Mouse (Mus musculus) lung, adult 2 months (tissue): Measurements from ENCODE around the gene Acvrl1. TPM values are rescaled to one million over a fixed set of nuclear protein-coding genes. Genes with fewer than 3 reads are reported as not detected.

Experiments
- DNase-seq: peaks from one replicate; pipeline ENCODE4 v3.0.0; 2022
- H3K4me1 ChIP-seq: fragments of 200-500 bp; 2 replicates; pipeline ENCODE4 v1.6.1; 2011; ENCODE audit warnings: low read length; ENCODE audit not compliant: control insufficient read depth, insufficient read depth
- H3K4me3 ChIP-seq: fragments of 200-500 bp; replicated peaks from 2 replicates; pipeline ENCODE3; 2011; ENCODE audit warnings: low read depth, mild to moderate bottlenecking, control low read depth, low read length; ENCODE audit errors: extremely low read depth
- CTCF ChIP-seq: fragments of 200-500 bp; IDR thresholded peaks from 2 replicates; pipeline ENCODE4 v1.5.1; 2011; ENCODE audit warnings: mild to moderate bottlenecking, low read length, control low read depth; ENCODE audit not compliant: insufficient read depth
- POLR2A ChIP-seq: fragments of 200-500 bp; IDR thresholded peaks from 2 replicates; pipeline ENCODE4 v1.6.1; 2011; ENCODE audit warnings: low read depth, mild to moderate bottlenecking, control low read depth, low read length, borderline replicate concordance; ENCODE audit errors: extremely low read depth
- WGBS: fragments of 180-500 bp; shearing (Covaris S2); methylation state at CpG from one replicate; pipeline ENCODE4 v1.1.7; 2018; 5-methylcytosine and 5-hydroxymethylcytosine counted together
- polyA plus RNA-seq: library from polyadenylated mRNA; depleted of rRNA; stranded (reverse); fragments of >200 nt; gene quantifications from 2 replicates; pipeline ENCODE4 v1.2.3, GENCODE M21; 2012

Gene Acvrl1
- polyA plus RNA-seq, 1 experiment, result 695 TPM

DNA sequence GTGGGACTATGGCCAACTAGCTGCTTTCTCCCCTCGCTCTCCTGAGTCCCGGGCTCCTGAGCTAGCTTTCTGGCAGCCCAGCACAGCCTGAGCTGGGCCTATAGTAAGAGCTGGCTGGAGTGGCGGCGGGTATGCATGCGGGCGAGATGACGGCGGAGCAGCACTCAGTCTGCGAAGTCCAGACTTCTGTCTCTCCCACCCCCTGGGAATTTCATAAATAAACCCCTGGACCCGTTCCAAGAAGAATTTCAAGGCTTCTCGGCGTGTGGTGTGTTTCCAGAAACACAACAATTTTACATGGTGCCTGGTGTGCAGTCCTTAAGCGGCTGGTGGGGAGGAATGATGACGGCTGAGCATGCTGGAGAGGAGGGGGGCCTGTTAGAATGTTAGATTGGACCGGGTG, 34.7 kb downstream of the Acvrl1 start:
- H3K4me3 ChIP-seq, result no peak overlapping the region
- WGBS, result 35% methylated on average over 15 of the region's 15 CpGs
- peaks cover 6% of the 10 kb centered on the region; the same call in 1 of the 2 replicates for H3K4me1 ChIP-seq
- DNase-seq, result no peak
- TF ChIP-seq POLR2A (no peak), CTCF (no peak)

- TF ChIP-seq CTCF (no peak), POLR2A (no peak)
- WGBS, result 57% methylated on average over 5 of the region's 5 CpGs
- Histone ChIP-seq H3K4me1 (peaks cover 6% of the 10 kb centered on the region; the same call in 1 of the 2 replicates), H3K4me3 (no peak overlapping the region)
- no peak for DNase-seq
Observed at GRCm38 (mm10) chr15:101163854-101164253, 35.5 kb downstream of the Acvrl1 start.

DNA sequence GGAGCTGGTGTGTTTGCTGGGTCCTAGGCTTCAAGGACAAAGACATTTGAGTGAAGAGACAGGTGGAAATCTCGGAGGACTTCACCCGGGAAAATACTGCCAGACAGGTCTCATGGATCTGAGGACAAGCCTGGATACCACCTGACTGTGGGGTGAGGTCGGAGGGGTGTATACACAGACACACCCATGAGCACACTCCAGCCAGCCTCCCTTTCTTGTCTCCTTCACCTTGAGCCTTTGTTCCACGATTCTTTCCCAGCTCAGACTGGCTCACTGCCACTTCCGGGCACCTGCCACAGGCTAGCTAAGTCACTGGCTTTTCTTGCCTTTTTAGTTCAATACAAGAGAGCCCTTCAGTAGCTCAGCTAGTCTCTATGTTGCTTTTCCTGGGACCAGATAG, 36.0 kb downstream of the Acvrl1 start:
- Histone ChIP-seq H3K4me3 (no peak overlapping the region), H3K4me1 (peaks cover 6% of the 10 kb centered on the region; the same call in 1 of the 2 replicates)
- 69% methylated on average over 5 of the region's 5 CpGs for WGBS
- no peak for DNase-seq
- TF ChIP-seq POLR2A (no peak), CTCF (no peak)

DNA sequence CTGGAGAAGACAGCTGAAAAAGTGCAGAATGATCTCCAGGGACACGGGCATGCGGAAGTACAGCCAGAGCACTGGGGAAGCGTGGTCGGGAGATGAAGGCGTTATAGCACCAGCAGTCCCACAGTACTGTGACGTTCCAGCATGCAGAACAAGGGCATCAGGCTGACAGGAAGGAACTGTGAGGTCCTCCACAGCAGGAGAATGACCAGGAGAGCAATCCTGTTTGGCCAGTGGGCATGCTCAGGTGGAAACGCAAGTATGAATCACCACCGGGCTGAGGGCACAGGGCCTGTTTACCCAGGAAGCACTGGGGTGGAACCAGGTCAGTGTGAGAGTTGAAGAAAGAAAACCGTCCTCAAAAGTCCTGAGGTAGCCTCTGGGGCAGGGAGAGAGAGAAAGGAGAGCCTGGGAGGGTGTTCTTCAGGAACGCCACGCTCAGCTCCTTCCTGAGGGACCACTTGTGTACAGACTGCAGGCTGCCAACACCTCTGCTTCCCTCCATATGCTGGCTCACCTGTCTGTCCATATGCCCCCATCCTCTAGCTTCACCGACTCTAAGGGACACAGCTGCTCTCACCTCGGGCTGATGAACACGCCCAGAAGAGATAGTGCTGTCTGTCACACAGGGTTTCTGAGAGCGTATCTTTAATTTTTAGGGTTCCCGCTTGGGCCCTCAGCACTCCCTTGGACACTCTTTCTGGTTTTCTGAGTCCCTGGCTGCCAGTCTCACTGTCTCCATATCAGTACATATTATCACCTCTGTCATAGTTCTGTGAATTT, 37.5 kb downstream of the Acvrl1 start:
- no peak for TF ChIP-seq POLR2A
- no peak for TF ChIP-seq CTCF
- Histone ChIP-seq H3K4me3 (no peak overlapping the region), H3K4me1 (peaks cover 6% of the 10 kb centered on the region; the same call in 1 of the 2 replicates)
- no peak for DNase-seq
- WGBS, result 50% methylated on average over 16 of the region's 16 CpGs

DNA sequence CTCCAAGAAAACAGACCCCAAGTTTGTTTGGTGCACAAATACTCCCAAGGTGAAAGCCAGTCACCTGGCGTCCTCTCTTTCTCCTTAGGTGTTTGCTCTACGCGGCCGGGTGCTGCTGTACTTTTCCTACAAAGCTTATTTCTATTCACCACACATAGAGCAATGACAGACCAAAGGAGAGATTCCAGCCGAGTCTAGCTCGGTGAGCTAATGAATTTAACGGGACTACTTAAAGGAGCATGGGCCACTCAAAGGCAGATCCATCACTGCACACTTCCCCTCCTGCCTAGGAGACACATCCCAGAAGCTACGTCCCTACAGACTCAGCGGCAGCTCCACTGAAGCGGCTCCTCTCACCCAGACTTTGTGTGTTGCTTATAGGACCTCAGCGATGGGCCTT, 39.2 kb downstream of the Acvrl1 start:
- DNase-seq, result no peak
- 81% methylated on average over 11 of the region's 11 CpGs for WGBS
- TF ChIP-seq POLR2A, result no peak
- no peak for TF ChIP-seq CTCF
- Histone ChIP-seq H3K4me3 (no peak overlapping the region), H3K4me1 (peaks cover 13% of the 10 kb centered on the region)

DNA sequence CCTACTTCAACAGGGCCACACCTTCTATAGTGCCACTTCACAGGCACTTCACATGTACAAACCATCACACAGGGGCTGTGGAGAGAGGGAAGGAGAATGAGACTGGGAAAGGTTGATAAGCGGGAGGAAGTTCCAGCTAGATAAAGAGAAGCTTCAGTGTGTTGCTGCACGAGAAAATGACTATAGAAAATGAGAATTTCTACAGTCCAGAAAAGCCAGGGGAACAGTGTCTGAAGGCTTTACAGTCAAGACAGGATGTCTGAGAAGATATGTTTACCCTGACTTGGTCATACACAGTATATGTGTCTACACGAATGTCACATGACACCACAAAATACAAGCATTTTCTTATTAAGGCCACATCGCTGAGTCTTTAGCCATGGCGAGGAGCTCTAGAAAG, 41.6 kb downstream of the Acvrl1 start:
- DNase-seq, result no peak
- TF ChIP-seq POLR2A (no peak), CTCF (no peak)
- peaks cover 18% of the 10 kb centered on the region for H3K4me1 ChIP-seq
- 81% methylated on average over 5 of the region's 5 CpGs for WGBS
- H3K4me3 ChIP-seq, result no peak overlapping the region

- DNase-seq, result no peak
- WGBS, result 89% methylated on average over 10 of the region's 10 CpGs
- Histone ChIP-seq H3K4me1 (peaks cover 20% of the 10 kb centered on the region), H3K4me3 (no peak overlapping the region)
- no peak for TF ChIP-seq POLR2A
- no peak for TF ChIP-seq CTCF
Observed at GRCm38 (mm10) chr15:101170413-101170980, 42.2 kb downstream of the Acvrl1 start.

- DNase-seq, result no peak
- 88% methylated on average over 4 of the region's 4 CpGs for WGBS
- no peak overlapping the region for H3K4me3 ChIP-seq
- TF ChIP-seq CTCF (no peak), POLR2A (no peak)
- H3K4me1 ChIP-seq, result peaks cover 19% of the 10 kb centered on the region
Observed at GRCm38 (mm10) chr15:101171272-101171671, 43.0 kb downstream of the Acvrl1 start.

- Histone ChIP-seq H3K4me1 (peaks cover 24% of the 10 kb centered on the region), H3K4me3 (no peak overlapping the region)
- 58% methylated on average over 2 of the region's 2 CpGs for WGBS
- TF ChIP-seq POLR2A, result no peak
- no peak for TF ChIP-seq CTCF
- DNase-seq, result no peak
Observed at GRCm38 (mm10) chr15:101172016-101172415, 43.7 kb downstream of the Acvrl1 start.
